Mouse (Mus musculus) megakaryocyte, embryonic 14.5 days (primary cell): Measurements from ENCODE around the gene Mpp2. TPM values are rescaled to one million over a fixed set of nuclear protein-coding genes. Genes with fewer than 3 reads are reported as not detected.

ENCODE experiments used
- H3K27me3 ChIP-seq: replicated peaks from 2 replicates; pipeline ENCODE3; 2012; ENCODE audit warnings: inconsistent platforms
- H3K36me3 ChIP-seq: replicated peaks from 2 replicates; pipeline ENCODE3; 2012; ENCODE audit warnings: low read length, inconsistent platforms, mixed read lengths
- H3K4me1 ChIP-seq: 2 replicates; pipeline ENCODE4 v1.6.1; 2012; ENCODE audit warnings: inconsistent platforms
- H3K4me3 ChIP-seq: replicated peaks from 2 replicates; pipeline ENCODE3; 2012; ENCODE audit warnings: moderate library complexity, mild to moderate bottlenecking, inconsistent platforms
- H3K9me3 ChIP-seq: 2 replicates; pipeline ENCODE4 v1.6.1; 2012; ENCODE audit warnings: inconsistent platforms
- FLI1 ChIP-seq: IDR thresholded peaks from 2 replicates; pipeline ENCODE4 v1.6.1; 2012; ENCODE audit warnings: low read length, inconsistent platforms, mixed read lengths
- GATA1 ChIP-seq: IDR thresholded peaks from 3 replicates; pipeline ENCODE4 v1.6.1; 2012; ENCODE audit warnings: mixed read lengths, low read length, inconsistent platforms, borderline replicate concordance
- polyA plus RNA-seq: library from polyadenylated mRNA; stranded (reverse); fragments of >175 nt; gene quantifications from 2 replicates; pipeline ENCODE4 v1.2.3, GENCODE M21; 2012; ENCODE audit warnings: low replicate concordance; ENCODE audit not compliant: insufficient read depth

The Mpp2 gene
- polyA plus RNA-seq, 1 experiment = 7.0 TPM

DNA sequence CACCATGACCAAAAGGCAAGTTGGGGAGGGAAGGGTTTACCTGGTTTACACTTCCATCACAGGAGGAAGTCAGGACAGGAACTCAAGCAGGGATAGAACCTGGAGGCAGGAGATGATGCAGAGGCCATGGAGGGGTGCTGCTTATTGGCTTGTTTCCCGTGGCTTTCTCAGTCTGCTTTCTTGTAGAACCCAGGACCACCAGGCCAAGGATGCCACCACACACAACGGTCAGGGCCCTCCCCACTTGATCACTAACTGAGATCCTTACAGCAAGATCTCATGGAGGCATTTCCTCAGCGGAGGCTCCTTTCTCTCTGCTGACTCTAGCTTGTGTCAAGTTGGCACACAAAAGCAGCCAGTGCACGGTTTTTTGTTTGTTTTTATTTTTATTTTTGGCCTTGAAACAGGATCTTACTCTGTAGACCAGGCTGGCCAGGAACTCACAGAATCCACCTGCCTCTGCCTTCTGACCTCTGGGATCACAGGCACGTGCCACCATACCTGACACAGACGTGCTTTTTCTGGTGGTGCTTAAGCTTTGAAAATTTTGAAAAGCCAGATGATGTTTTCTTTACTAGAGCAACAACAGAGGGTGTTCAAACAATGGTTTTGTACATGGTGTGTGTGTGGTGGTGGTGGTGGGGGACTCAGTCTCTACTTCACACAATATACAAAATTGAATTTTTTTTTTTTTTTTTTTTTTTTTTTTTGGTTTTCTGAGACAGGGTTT, 60.1 kb downstream of the Mpp2 start, which contains the start of gene Mpp3:
Gene Mpp3, minus strand, starts transcription at position 375 of the 730 bp plus-strand sequence.
- H3K9me3 ChIP-seq = no peaks in the 10 kb centered on the region
- H3K36me3 ChIP-seq = no peaks in the 10 kb centered on the region
- peaks cover 76% of the 10 kb centered on the region for H3K27me3 ChIP-seq
- peaks cover 26% of the 10 kb centered on the region for H3K4me1 ChIP-seq
- TF ChIP-seq GATA1 = no peak
- TF ChIP-seq FLI1 = no peak
- peak within 1 kb of the TSS; percentile 35 for H3K4me3 ChIP-seq

DNA sequence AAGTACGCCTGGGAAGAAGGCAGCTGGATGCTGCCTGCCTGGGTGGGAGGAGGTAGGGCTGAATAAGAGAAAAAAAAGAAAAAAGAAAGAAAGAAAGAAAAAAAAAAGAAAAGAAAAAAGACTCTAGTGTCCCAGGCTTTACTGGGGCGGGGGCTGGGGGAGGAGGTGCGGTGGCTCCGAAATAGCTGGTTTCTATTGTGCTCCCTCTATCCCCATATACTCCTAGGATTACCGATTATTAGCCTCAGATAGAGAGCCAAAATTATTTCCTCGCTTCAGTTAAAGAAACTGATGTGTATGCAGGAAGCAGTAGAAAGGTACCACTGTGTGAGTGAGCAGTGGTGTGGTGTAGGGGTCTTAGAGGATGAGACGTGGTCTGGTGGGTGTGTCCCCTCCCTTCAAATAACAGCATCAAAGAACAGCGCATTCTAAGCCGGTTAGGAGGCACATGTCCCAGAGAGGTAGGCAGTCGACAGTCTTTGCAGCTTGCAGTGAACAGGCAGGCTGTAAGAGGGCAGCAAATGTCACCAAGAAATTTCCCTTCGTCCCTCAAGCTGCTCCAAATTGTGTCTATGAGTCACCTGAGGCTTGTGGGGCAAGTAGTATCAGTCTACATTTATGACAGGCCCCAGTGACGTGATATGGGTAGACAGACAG, 60.8 kb downstream of the Mpp2 start:
- H3K4me3 ChIP-seq = peak overlapping the region; percentile 91
- H3K9me3 ChIP-seq = no peaks in the 10 kb centered on the region
- H3K36me3 ChIP-seq = no peaks in the 10 kb centered on the region
- peaks cover 77% of the 10 kb centered on the region for H3K27me3 ChIP-seq
- peaks cover 26% of the 10 kb centered on the region for H3K4me1 ChIP-seq
- TF ChIP-seq FLI1 (no peak), GATA1 (no peak)

DNA sequence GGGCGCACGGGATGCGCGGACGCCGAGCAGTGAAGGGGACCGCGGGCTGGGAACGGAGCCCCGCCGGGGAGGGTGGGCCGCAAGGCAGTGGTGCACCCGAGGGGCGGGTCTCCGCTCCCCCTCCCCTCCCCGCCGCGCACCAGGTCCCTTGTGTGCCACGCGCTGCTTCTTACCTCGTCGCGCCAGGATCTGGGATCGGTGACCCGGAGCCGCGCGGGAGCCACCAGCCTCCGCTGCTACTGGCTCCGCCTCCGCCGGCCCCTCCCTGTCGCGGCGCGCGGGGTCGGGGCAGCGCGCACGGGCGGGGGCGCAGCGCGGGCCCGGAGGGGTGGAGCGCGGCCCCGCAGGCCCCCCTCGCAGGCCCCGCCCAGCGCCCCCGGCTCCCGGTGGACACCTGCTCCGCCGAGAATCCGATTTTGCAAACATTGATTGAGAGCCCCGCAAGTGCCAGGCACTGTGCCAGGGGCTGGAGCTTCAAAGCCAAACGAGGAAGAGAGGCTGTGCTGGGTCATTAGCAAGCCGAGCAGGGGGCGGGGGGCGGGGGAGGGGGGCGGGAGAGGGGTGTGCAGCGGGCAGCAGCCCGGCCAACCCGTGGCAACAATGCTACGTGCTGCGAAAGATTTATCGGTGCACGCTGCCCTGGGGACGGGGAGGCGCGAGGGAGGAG, 61.5 kb downstream of the Mpp2 start:
- H3K36me3 ChIP-seq = no peaks in the 10 kb centered on the region
- H3K4me3 ChIP-seq = peak overlapping the region; percentile 91
- peaks cover 79% of the 10 kb centered on the region for H3K27me3 ChIP-seq
- peaks cover 26% of the 10 kb centered on the region for H3K4me1 ChIP-seq
- no peaks in the 10 kb centered on the region for H3K9me3 ChIP-seq
- TF ChIP-seq FLI1 = no peak
- TF ChIP-seq GATA1 = no peak

DNA sequence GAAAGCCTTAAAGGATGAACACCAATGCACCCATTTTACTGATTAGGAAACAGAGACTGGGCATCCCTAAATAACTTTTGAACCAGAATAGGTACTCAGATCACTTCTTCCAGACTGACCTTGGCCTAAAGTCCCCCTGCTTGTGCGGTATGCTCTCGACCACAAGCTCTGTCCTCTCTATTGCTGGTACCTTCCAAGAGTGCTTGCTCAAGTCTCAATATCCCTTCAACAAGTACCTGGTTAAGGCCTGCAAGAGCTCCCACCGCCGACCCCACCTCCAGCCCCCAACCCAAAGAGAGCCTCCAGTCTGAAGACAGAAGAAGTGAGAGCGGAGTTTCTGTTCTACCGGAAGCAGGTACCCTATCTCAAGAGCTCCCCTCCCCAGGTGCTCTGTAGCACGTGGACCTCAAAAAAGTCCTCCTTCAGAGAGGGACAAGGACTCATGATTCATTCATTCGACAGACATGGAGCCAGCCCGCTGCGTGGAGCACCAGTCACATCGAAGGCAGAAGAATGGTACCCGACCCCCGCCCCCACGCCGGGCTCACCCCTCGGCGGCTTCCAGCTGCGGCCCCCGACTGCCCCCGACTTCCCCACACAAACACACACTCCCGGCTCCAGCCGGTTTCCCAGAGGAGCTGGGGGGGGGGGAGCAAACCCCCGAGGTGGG, 62.2 kb downstream of the Mpp2 start:
- Histone ChIP-seq H3K9me3 (no peaks in the 10 kb centered on the region), H3K4me3 (peak overlapping the region; percentile 91), H3K36me3 (no peaks in the 10 kb centered on the region), H3K27me3 (peaks cover 82% of the 10 kb centered on the region), H3K4me1 (peaks cover 26% of the 10 kb centered on the region)
- TF ChIP-seq FLI1 (no peak), GATA1 (no peak)

DNA sequence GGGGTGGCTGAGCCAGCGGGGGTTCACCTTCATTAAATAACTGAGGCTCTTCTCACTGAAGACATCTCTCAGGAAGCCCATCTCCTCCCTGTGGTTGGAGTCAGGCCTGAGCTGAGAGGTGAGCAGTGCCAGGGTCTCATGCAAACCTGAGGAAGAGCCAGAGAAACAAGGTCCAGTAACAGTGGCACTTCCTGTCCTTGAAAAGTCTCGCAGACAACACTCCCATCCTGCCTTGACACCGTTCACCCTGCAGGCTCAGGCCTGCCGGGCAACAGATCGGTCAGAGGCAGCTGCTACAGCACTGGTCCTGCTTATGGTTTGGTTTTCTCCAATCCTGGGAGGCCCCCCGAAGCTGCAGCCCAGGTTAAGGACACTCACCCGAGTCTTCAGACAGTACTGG, 63.0 kb downstream of the Mpp2 start:
- Histone ChIP-seq H3K36me3 (no peaks in the 10 kb centered on the region), H3K9me3 (no peaks in the 10 kb centered on the region), H3K27me3 (peaks cover 83% of the 10 kb centered on the region), H3K4me1 (peaks cover 26% of the 10 kb centered on the region), H3K4me3 (no peak overlapping the region)
- no peak for TF ChIP-seq FLI1
- TF ChIP-seq GATA1 = no peak

DNA sequence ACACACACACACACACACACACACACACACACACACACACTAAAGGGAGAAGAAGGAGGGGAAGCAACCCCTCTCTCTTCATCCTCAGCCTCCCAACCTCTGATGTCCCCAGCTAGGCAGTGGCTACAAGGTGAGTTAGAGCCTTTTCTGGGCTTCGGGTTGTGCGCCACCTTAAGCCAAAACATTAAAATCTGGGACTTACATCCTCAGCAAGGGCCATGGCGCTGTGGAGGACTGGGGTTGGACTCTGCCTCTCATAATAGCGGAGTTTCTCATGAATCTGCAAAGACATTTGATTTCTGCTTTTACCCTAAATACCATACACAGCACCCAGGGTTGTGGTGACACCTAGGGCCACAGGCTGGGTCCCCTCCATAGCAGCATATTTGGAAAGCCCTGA, 63.4 kb downstream of the Mpp2 start:
- H3K27me3 ChIP-seq = peaks cover 83% of the 10 kb centered on the region
- H3K36me3 ChIP-seq = no peaks in the 10 kb centered on the region
- TF ChIP-seq GATA1 = no peak
- TF ChIP-seq FLI1 = no peak
- H3K4me3 ChIP-seq = no peak overlapping the region
- H3K9me3 ChIP-seq = no peaks in the 10 kb centered on the region
- H3K4me1 ChIP-seq = peaks cover 22% of the 10 kb centered on the region

DNA sequence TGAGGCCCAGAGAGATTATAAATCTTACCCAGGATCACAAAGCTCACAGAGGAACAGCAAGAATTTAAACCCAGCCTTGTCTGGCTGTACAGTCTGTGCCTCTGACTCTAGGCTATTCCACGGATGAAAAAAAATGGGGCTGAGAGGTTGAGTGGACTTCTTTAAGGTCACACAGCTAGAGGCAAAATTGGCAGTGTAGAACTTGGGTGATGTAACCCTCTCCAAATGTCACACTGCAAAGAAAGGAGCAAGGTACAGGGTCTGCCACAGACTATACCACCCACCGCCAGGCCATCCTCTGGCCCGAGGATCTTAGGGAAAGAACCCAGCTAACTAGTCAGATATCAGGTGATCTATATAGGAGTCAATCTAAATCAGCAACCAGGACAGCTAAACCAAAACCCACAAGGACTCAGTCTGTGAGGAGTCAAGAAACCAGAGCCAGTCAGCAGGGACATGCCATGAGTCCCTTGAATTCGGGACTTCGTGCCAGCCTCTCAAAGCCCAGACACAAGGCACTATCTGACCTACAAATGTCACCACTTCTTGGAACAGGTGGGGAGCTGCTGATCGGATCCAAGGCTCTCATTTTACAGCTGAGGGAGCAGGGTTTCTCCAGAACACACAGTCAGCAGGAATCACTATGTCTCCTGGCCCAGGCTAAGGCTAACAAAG, 64.1 kb downstream of the Mpp2 start:
- H3K9me3 ChIP-seq = no peaks in the 10 kb centered on the region

DNA sequence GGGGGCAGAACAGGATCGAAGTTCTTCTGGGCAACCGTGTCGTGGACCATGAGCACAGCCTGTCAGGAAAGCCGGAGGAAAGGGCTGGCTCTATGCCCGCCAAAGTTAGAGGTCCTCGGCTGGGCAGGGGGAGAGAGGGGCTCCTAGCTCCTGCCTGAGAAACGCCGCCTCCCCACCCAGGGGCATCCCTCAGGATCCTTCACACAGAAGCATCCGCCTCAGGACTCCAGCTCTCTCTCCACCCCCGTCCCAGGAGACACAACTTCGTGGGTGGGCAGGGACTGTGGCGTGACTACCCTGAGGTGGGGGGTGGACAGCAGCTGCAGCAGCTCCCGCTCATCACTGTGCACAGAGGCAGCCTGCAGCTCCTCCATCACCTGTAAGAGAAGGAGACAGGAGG, 64.9 kb downstream of the Mpp2 start:
- Histone ChIP-seq H3K9me3 (no peaks in the 10 kb centered on the region), H3K27me3 (peaks cover 89% of the 10 kb centered on the region)
- TF ChIP-seq FLI1 = no peak
- TF ChIP-seq GATA1 = no peak

More for the DNA sequence above, 64.1 kb downstream of the Mpp2 start:
- no peak for TF ChIP-seq FLI1
- TF ChIP-seq GATA1 = no peak
- no peak overlapping the region for H3K4me3 ChIP-seq
- H3K4me1 ChIP-seq = peaks cover 19% of the 10 kb centered on the region
- H3K36me3 ChIP-seq = no peaks in the 10 kb centered on the region
- H3K27me3 ChIP-seq = peaks cover 86% of the 10 kb centered on the region

DNA sequence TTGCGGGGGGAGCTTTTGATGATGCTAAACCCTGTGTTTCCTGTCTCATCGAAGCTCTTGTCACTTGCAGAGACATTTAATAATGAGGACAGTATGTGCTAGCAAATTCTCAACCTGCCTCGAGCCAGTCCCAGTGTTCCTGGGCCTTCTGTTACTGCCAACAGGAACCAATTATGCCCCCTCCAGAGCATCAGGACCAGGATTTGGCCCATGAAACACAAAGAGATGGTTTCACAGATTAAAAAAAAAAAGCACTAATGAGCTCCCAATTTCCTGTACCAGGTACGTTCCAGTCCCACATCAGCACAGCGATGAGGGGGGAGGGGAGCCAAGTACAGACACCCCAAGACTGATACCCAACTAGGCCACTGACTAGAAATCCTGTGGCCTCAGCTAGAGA, 67.1 kb downstream of the Mpp2 start:
- Histone ChIP-seq H3K9me3 (peaks cover 5% of the 10 kb centered on the region; the same call in 1 of the 2 replicates), H3K4me3 (no peak overlapping the region), H3K27me3 (peaks cover 82% of the 10 kb centered on the region), H3K4me1 (peaks cover 3% of the 10 kb centered on the region), H3K36me3 (no peaks in the 10 kb centered on the region)
- TF ChIP-seq GATA1 (no peak), FLI1 (no peak)

More for the DNA sequence above, 64.9 kb downstream of the Mpp2 start:
- no peak overlapping the region for H3K4me3 ChIP-seq
- no peaks in the 10 kb centered on the region for H3K36me3 ChIP-seq
- H3K4me1 ChIP-seq = peaks cover 19% of the 10 kb centered on the region
